Mouse (Mus musculus): ENCODE results near the gene Fam234b. TPM values are rescaled to one million over a fixed set of nuclear protein-coding genes. Genes with fewer than 3 reads are reported as not detected.

The Fam234b gene
- polyA plus RNA-seq, 1 experiment, result 6.3 TPM

GRCm38 (mm10) chr6:135169246-135169645, 28.5 kb upstream of the Fam234b start:
- TF ChIP-seq E2F4 (IDR thresholded peaks at IDR 0.05; ENCODE audit: insufficient read depth) (no peak), TCF3 (IDR thresholded peaks at IDR 0.05; ENCODE audit: insufficient read length, low read depth) (no peak), TCF12 (IDR thresholded peaks at IDR 0.05; ENCODE audit: insufficient read depth, poor library complexity, severe bottlenecking) (no peak), SRF (IDR thresholded peaks at IDR 0.05; ENCODE audit: control insufficient read depth, insufficient read length, low read depth) (no peak), POLR2AphosphoS2 (IDR thresholded peaks at IDR 0.05; ENCODE audit: insufficient read length, low read depth) (no peak), POLR2A (IDR thresholded peaks at IDR 0.05; ENCODE audit: insufficient read length, low read depth) (no peak), MAX (IDR thresholded peaks at IDR 0.05; ENCODE audit: low read depth) (no peak), REST (IDR thresholded peaks at IDR 0.05; ENCODE audit: insufficient read depth, insufficient read length) (no peak), MYOD1 (IDR thresholded peaks at IDR 0.05; ENCODE audit: control insufficient read depth in 1 of 3, insufficient read length in 2 of 3, low read depth in 2 of 3) (no peak), USF1 (IDR thresholded peaks at IDR 0.05; ENCODE audit: low read depth) (no peak), CEBPB (IDR thresholded peaks at IDR 0.05; ENCODE audit: insufficient read depth, poor library complexity, severe bottlenecking) (no peak), MYOG (IDR thresholded peaks at IDR 0.05; ENCODE audit: control insufficient read depth in 1 of 3, insufficient read depth in 1 of 3, insufficient read length in 2 of 3, low read depth in 2 of 3) (no peak)
- Histone ChIP-seq H3K4me2 (ENCODE audit: low read depth) (no peak overlapping the region), H3ac (ENCODE audit: control insufficient read depth, insufficient read length) (no peak overlapping the region), H3K27me3 (ENCODE audit: control insufficient read depth, insufficient read depth, insufficient read length) (no peaks in the 10 kb centered on the region), H3K36me3 (ENCODE audit: control insufficient read depth, insufficient read depth) (no peaks in the 10 kb centered on the region), H3K4me3 (no peak overlapping the region), H3K79me2 (ENCODE audit: control insufficient read depth, insufficient read depth) (no peaks in the 10 kb centered on the region)

- no peaks in the 10 kb centered on the region for H3K36me3 ChIP-seq (ENCODE audit: control insufficient read depth, insufficient read depth)
- no peaks in the 10 kb centered on the region for H3K27me3 ChIP-seq (ENCODE audit: control insufficient read depth, insufficient read depth, insufficient read length)
- no peak overlapping the region for H3K4me3 ChIP-seq
- no peak overlapping the region for H3K4me2 ChIP-seq (ENCODE audit: low read depth)
- H3K79me2 ChIP-seq (ENCODE audit: control insufficient read depth, insufficient read depth), result no peaks in the 10 kb centered on the region
- H3ac ChIP-seq (ENCODE audit: control insufficient read depth, insufficient read length), result no peak overlapping the region
- no peak for TF ChIP-seq REST (IDR thresholded peaks at IDR 0.05; ENCODE audit: insufficient read depth, insufficient read length)
- TF ChIP-seq CEBPB (IDR thresholded peaks at IDR 0.05; ENCODE audit: insufficient read depth, poor library complexity, severe bottlenecking), result no peak
- TF ChIP-seq SRF (IDR thresholded peaks at IDR 0.05; ENCODE audit: control insufficient read depth, insufficient read length, low read depth), result no peak
- TF ChIP-seq POLR2A (IDR thresholded peaks at IDR 0.05; ENCODE audit: insufficient read length, low read depth), result no peak
- no peak for TF ChIP-seq MAX (IDR thresholded peaks at IDR 0.05; ENCODE audit: low read depth)
Measured at GRCm38 (mm10) chr6:135171736-135172135, 26.0 kb upstream of the Fam234b start.

- H3K27me3 ChIP-seq (ENCODE audit: control insufficient read depth, insufficient read depth, insufficient read length), result no peaks in the 10 kb centered on the region
- no peak overlapping the region for H3ac ChIP-seq (ENCODE audit: control insufficient read depth, insufficient read length)
- no peak overlapping the region for H3K4me3 ChIP-seq
- no peaks in the 10 kb centered on the region for H3K79me2 ChIP-seq (ENCODE audit: control insufficient read depth, insufficient read depth)
- no peaks in the 10 kb centered on the region for H3K36me3 ChIP-seq (ENCODE audit: control insufficient read depth, insufficient read depth)
- H3K4me2 ChIP-seq (ENCODE audit: low read depth), result no peak overlapping the region
- TF ChIP-seq MYOD1 (IDR thresholded peaks at IDR 0.05; ENCODE audit: control insufficient read depth in 1 of 3, insufficient read length in 2 of 3, low read depth in 2 of 3) (peak in 1 of 3 experiments; percentile 8), MAX (IDR thresholded peaks at IDR 0.05; ENCODE audit: low read depth) (no peak), MYOG (IDR thresholded peaks at IDR 0.05; ENCODE audit: control insufficient read depth in 1 of 3, insufficient read depth in 1 of 3, insufficient read length in 2 of 3, low read depth in 2 of 3) (peak in 1 of 3 experiments; percentile 13), E2F4 (IDR thresholded peaks at IDR 0.05; ENCODE audit: insufficient read depth) (no peak), POLR2A (IDR thresholded peaks at IDR 0.05; ENCODE audit: insufficient read length, low read depth) (no peak), SRF (IDR thresholded peaks at IDR 0.05; ENCODE audit: control insufficient read depth, insufficient read length, low read depth) (no peak), TCF12 (IDR thresholded peaks at IDR 0.05; ENCODE audit: insufficient read depth, poor library complexity, severe bottlenecking) (no peak), TCF3 (IDR thresholded peaks at IDR 0.05; ENCODE audit: insufficient read length, low read depth) (no peak), POLR2AphosphoS2 (IDR thresholded peaks at IDR 0.05; ENCODE audit: insufficient read length, low read depth) (no peak), REST (IDR thresholded peaks at IDR 0.05; ENCODE audit: insufficient read depth, insufficient read length) (no peak)
Measured at GRCm38 (mm10) chr6:135175014-135175413, 22.8 kb upstream of the Fam234b start.

- no peak overlapping the region for H3K4me3 ChIP-seq
- no peak for TF ChIP-seq POLR2A (IDR thresholded peaks at IDR 0.05; ENCODE audit: insufficient read length, low read depth)
- no peak for TF ChIP-seq E2F4 (IDR thresholded peaks at IDR 0.05; ENCODE audit: insufficient read depth)
- no peak for TF ChIP-seq TCF3 (IDR thresholded peaks at IDR 0.05; ENCODE audit: insufficient read length, low read depth)
- TF ChIP-seq MAX (IDR thresholded peaks at IDR 0.05; ENCODE audit: low read depth), result no peak
- TF ChIP-seq REST (IDR thresholded peaks at IDR 0.05; ENCODE audit: insufficient read depth, insufficient read length), result no peak
- TF ChIP-seq SRF (IDR thresholded peaks at IDR 0.05; ENCODE audit: control insufficient read depth, insufficient read length, low read depth), result no peak
- no peak for TF ChIP-seq MYOG (IDR thresholded peaks at IDR 0.05; ENCODE audit: control insufficient read depth in 1 of 3, insufficient read depth in 1 of 3, insufficient read length in 2 of 3, low read depth in 2 of 3)
- no peak for TF ChIP-seq TCF12 (IDR thresholded peaks at IDR 0.05; ENCODE audit: insufficient read depth, poor library complexity, severe bottlenecking)
- no peak for TF ChIP-seq MYOD1 (IDR thresholded peaks at IDR 0.05; ENCODE audit: control insufficient read depth in 1 of 3, insufficient read length in 2 of 3, low read depth in 2 of 3)
- TF ChIP-seq POLR2AphosphoS2 (IDR thresholded peaks at IDR 0.05; ENCODE audit: insufficient read length, low read depth), result no peak
- no peak for TF ChIP-seq USF1 (IDR thresholded peaks at IDR 0.05; ENCODE audit: low read depth)
- no peak for TF ChIP-seq CEBPB (IDR thresholded peaks at IDR 0.05; ENCODE audit: insufficient read depth, poor library complexity, severe bottlenecking)
- no peaks in the 10 kb centered on the region for H3K27me3 ChIP-seq (ENCODE audit: control insufficient read depth, insufficient read depth, insufficient read length)
- H3K79me2 ChIP-seq (ENCODE audit: control insufficient read depth, insufficient read depth), result no peaks in the 10 kb centered on the region
- no peak overlapping the region for H3K4me2 ChIP-seq (ENCODE audit: low read depth)
- H3K36me3 ChIP-seq (ENCODE audit: control insufficient read depth, insufficient read depth), result no peaks in the 10 kb centered on the region
- H3ac ChIP-seq (ENCODE audit: control insufficient read depth, insufficient read length), result no peak overlapping the region
Measured at GRCm38 (mm10) chr6:135177271-135177670, 20.5 kb upstream of the Fam234b start.

GRCm38 (mm10) chr6:135178599-135178998, 19.2 kb upstream of the Fam234b start:
- Histone ChIP-seq H3K4me2 (ENCODE audit: low read depth) (no peak overlapping the region), H3K79me2 (ENCODE audit: control insufficient read depth, insufficient read depth) (no peaks in the 10 kb centered on the region), H3K27me3 (ENCODE audit: control insufficient read depth, insufficient read depth, insufficient read length) (no peaks in the 10 kb centered on the region), H3K4me3 (no peak overlapping the region), H3K36me3 (ENCODE audit: control insufficient read depth, insufficient read depth) (no peaks in the 10 kb centered on the region), H3ac (ENCODE audit: control insufficient read depth, insufficient read length) (no peak overlapping the region)
- TF ChIP-seq CEBPB (IDR thresholded peaks at IDR 0.05; ENCODE audit: insufficient read depth, poor library complexity, severe bottlenecking) (no peak), MYOD1 (IDR thresholded peaks at IDR 0.05; ENCODE audit: control insufficient read depth in 1 of 3, insufficient read length in 2 of 3, low read depth in 2 of 3) (no peak), POLR2A (IDR thresholded peaks at IDR 0.05; ENCODE audit: insufficient read length, low read depth) (no peak), TCF12 (IDR thresholded peaks at IDR 0.05; ENCODE audit: insufficient read depth, poor library complexity, severe bottlenecking) (no peak), MAX (IDR thresholded peaks at IDR 0.05; ENCODE audit: low read depth) (no peak), MYOG (IDR thresholded peaks at IDR 0.05; ENCODE audit: control insufficient read depth in 1 of 3, insufficient read depth in 1 of 3, insufficient read length in 2 of 3, low read depth in 2 of 3) (no peak), REST (IDR thresholded peaks at IDR 0.05; ENCODE audit: insufficient read depth, insufficient read length) (no peak), USF1 (IDR thresholded peaks at IDR 0.05; ENCODE audit: low read depth) (no peak), TCF3 (IDR thresholded peaks at IDR 0.05; ENCODE audit: insufficient read length, low read depth) (no peak), E2F4 (IDR thresholded peaks at IDR 0.05; ENCODE audit: insufficient read depth) (no peak), SRF (IDR thresholded peaks at IDR 0.05; ENCODE audit: control insufficient read depth, insufficient read length, low read depth) (no peak), POLR2AphosphoS2 (IDR thresholded peaks at IDR 0.05; ENCODE audit: insufficient read length, low read depth) (no peak)

All from myocyte (in vitro differentiated cells).